Mouse (Mus musculus) kidney, embryonic 16.5 days (tissue): Measurements from ENCODE around the gene Lyrm7. TPM values are rescaled to one million over a fixed set of nuclear protein-coding genes. Genes with fewer than 3 reads are reported as not detected.

Experiments used
- ATAC-seq: fragments of 200-750 bp; cut with Nextera tagmentation; 2 replicates; pipeline ENCODE4 v1.8.0; 2017; ENCODE audit warnings: moderate TSS enrichment; ENCODE audit not compliant: low FRiP score, low TSS enrichment
- H3K27ac ChIP-seq: fragments of 300-500 bp; sonication (generic); 2 replicates; pipeline ENCODE4 v1.5.1; 2014; ENCODE audit warnings: low read length
- H3K27me3 ChIP-seq: fragments of 300-500 bp; sonication (generic); 2 replicates; pipeline ENCODE4 v1.6.1; 2014; ENCODE audit warnings: low read length, control low read depth, mixed read lengths; ENCODE audit not compliant: insufficient read depth
- H3K36me3 ChIP-seq: fragments of 300-500 bp; sonication (generic); 2 replicates; pipeline ENCODE4 v1.6.1; 2014; ENCODE audit warnings: low read length, control low read depth, mixed read lengths; ENCODE audit not compliant: insufficient read depth
- H3K4me1 ChIP-seq: fragments of 300-500 bp; sonication (generic); 2 replicates; pipeline ENCODE4 v1.6.1; 2014; ENCODE audit warnings: low read length, control low read depth, mixed read lengths; ENCODE audit not compliant: insufficient read depth
- H3K4me2 ChIP-seq: fragments of 300-500 bp; sonication (generic); replicated peaks from 2 replicates; pipeline ENCODE4 v1.6.1; 2014; ENCODE audit warnings: low read depth, low read length
- H3K4me3 ChIP-seq: fragments of 300-500 bp; sonication (generic); 2 replicates; pipeline ENCODE4 v1.5.1; 2014; ENCODE audit warnings: mild to moderate bottlenecking, low read length
- H3K9ac ChIP-seq: fragments of 300-500 bp; sonication (generic); replicated peaks from 2 replicates; pipeline ENCODE4 v1.6.1; 2014; ENCODE audit warnings: low read length
- H3K9me3 ChIP-seq: fragments of 300-500 bp; sonication (generic); 2 replicates; pipeline ENCODE4 v1.6.1; 2016; ENCODE audit warnings: low read length, control low read depth
- WGBS: fragments of 180-500 bp; shearing (Covaris S2); extraction: QIAGEN DNeasy Blood & Tissue Kit; methylation state at CpG from one replicate; pipeline ENCODE4 v1.1.7; 2014; 5-methylcytosine and 5-hydroxymethylcytosine counted together
- polyA plus RNA-seq: library from polyadenylated mRNA; unstranded; fragments of >200 nt; fragmentation: Nextera tagmentation; extraction: Ambion mirVana; gene quantifications from 2 replicates; pipeline ENCODE4 v1.2.1, GENCODE M21; 2015

Lyrm7 gene
- polyA plus RNA-seq, result 6.3 and 9.2 TPM in 2 replicates

- H3K27me3 ChIP-seq, result no peaks in the 10 kb centered on the region
- H3K9ac ChIP-seq, result peak within 1 kb of the TSS; percentile 77
- H3K27ac ChIP-seq, result peak within 1 kb of the TSS; percentile 87
- H3K9me3 ChIP-seq, result no peaks in the 10 kb centered on the region
- peaks cover 6% of the 10 kb centered on the region for H3K4me1 ChIP-seq
- H3K36me3 ChIP-seq, result no peaks in the 10 kb centered on the region
- 0% methylated on average over 42 of the region's 42 CpGs for WGBS
- ATAC-seq, result peak; percentile 97
- H3K4me3 ChIP-seq, result peak within 1 kb of the TSS; percentile 77
- peak within 1 kb of the TSS; percentile 76 for H3K4me2 ChIP-seq
These were observed at the start of gene Lyrm7 for GRCm38 (mm10) chr11:54860256-54861038. TSS of gene Lyrm7 (minus strand) at chr11:54860916.

DNA sequence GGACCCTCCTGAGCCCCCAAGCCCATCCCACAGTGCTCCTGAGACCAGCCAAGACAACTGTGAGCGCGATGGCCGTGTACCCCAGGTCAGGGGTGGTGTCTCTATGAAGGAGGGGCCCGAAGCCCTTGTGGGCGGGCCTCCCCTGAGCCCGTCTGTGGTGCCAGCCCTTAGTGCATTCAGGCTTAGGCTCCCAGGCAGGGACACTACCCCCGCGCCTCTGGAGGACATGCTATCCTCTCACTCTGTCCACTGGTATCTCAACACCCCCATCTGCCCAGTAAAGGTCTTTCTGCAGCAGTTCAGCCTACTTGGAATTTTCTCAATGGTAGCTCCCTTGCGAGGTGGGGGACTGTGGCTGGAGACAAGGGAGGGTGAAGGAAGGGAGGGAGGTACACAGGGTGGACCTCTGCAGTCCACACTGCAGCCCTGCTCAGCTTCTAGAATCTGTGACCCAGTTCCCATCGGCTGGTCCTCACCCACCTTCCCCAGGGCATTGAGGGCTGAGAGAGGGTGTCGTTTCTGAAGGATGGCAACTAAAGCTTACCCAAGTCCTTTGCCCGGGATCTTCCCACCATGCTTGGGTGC, 49.5 kb upstream of the Lyrm7 start:
- no peak overlapping the region for H3K4me3 ChIP-seq
- no peaks in the 10 kb centered on the region for H3K4me1 ChIP-seq
- 92% methylated on average over 12 of the region's 12 CpGs for WGBS
- no peak for ATAC-seq
- peaks cover 32% of the 10 kb centered on the region; the same call in 1 of the 2 replicates for H3K36me3 ChIP-seq
- no peak overlapping the region for H3K27ac ChIP-seq
- no peaks in the 10 kb centered on the region for H3K27me3 ChIP-seq
- H3K9me3 ChIP-seq, result no peaks in the 10 kb centered on the region
- H3K4me2 ChIP-seq, result no peak overlapping the region
- no peak overlapping the region for H3K9ac ChIP-seq

GRCm38 (mm10) chr11:54909273-54909672, 48.6 kb upstream of the Lyrm7 start:
- 94% methylated on average over 11 of the region's 11 CpGs for WGBS
- Histone ChIP-seq H3K27ac (no peak overlapping the region), H3K9ac (no peak overlapping the region), H3K4me2 (no peak overlapping the region), H3K27me3 (no peaks in the 10 kb centered on the region), H3K4me1 (peaks cover 4% of the 10 kb centered on the region; the same call in 1 of the 2 replicates), H3K9me3 (no peaks in the 10 kb centered on the region), H3K4me3 (no peak overlapping the region), H3K36me3 (peaks cover 23% of the 10 kb centered on the region; the same call in 1 of the 2 replicates)
- no peak for ATAC-seq

DNA sequence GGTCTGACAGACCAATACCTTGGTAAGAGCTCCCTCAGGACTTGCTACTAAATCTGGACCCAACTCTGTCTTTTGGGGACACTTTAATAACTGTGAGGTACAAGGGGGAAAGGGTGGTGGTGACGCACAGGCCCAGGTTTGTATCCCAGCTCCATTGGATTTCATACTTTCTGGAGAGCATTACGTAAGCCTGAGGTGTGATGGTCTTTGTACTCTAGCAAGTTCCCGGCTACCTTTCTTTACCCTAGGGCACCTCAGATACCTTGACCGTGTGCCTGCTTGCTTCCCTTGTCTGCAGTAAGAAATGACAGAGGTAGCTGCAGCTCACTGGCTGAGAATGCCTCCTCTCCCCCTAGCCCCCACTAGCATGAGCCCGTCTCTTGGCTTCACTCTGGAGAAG, 46.5 kb upstream of the Lyrm7 start:
- H3K9me3 ChIP-seq, result no peaks in the 10 kb centered on the region
- H3K27ac ChIP-seq, result no peak overlapping the region
- peaks cover 18% of the 10 kb centered on the region for H3K4me1 ChIP-seq
- no peak overlapping the region for H3K9ac ChIP-seq
- no peaks in the 10 kb centered on the region for H3K27me3 ChIP-seq
- H3K4me3 ChIP-seq, result no peak overlapping the region
- peaks cover 18% of the 10 kb centered on the region; the same call in 1 of the 2 replicates for H3K36me3 ChIP-seq
- no peak overlapping the region for H3K4me2 ChIP-seq
- ATAC-seq, result no peak
- 91% methylated on average over 5 of the region's 5 CpGs for WGBS

DNA sequence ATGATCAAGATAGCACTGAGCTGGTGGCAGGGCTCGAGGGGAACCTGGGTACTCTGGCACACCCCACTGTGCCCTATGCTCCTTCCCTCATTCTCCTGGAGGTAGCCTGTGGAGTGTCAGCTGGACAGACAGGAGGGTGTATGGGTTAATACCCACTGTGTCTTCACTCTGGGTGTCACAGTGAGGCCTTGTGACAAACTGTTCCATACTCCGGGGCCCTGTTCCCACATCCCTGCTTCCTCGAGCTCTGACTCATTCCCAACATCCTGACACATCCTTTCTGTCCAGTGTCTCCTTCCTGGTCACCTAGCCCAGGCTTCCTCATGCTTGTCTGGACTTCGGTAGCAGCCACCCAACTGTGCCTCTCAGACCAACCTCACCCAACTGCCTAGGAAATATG, 45.8 kb upstream of the Lyrm7 start:
- ATAC-seq, result no peak
- WGBS, result 76% methylated on average over 4 of the region's 4 CpGs
- Histone ChIP-seq H3K9me3 (no peaks in the 10 kb centered on the region), H3K27ac (no peak overlapping the region), H3K9ac (no peak overlapping the region; the same call in 1 of the 2 replicates), H3K27me3 (no peaks in the 10 kb centered on the region), H3K4me2 (no peak overlapping the region), H3K4me3 (no peak overlapping the region), H3K4me1 (peaks cover 19% of the 10 kb centered on the region), H3K36me3 (peaks cover 18% of the 10 kb centered on the region; the same call in 1 of the 2 replicates)

GRCm38 (mm10) chr11:54905931-54906330, 45.2 kb upstream of the Lyrm7 start:
- Histone ChIP-seq H3K9me3 (no peaks in the 10 kb centered on the region), H3K9ac (no peak overlapping the region; the same call in 1 of the 2 replicates), H3K4me2 (no peak overlapping the region), H3K36me3 (peaks cover 18% of the 10 kb centered on the region; the same call in 1 of the 2 replicates), H3K27ac (no peak overlapping the region), H3K4me3 (no peak overlapping the region), H3K4me1 (peaks cover 19% of the 10 kb centered on the region), H3K27me3 (no peaks in the 10 kb centered on the region)
- 62% methylated on average over 4 of the region's 4 CpGs for WGBS
- ATAC-seq, result peak; percentile 32; the same call in 1 of the 2 replicates

DNA sequence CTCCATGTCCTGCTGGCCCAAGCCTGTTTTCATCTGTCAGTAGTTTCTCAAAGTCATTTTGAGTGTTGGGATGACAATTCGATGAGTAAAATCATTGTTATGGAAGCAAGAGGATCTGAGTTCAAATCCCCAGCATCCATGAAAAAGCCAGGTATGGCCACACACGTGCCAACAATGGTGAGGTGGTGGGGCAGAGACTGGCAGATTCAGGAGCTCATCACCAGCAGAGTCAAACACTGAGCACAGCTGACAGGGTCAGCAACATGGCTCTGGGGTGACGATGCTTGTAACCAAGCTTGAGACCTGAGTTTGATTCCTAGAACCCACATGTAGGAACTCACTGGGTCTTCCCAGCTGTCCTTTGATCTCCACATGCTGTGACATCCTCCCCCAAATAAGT, 44.4 kb upstream of the Lyrm7 start:
- Histone ChIP-seq H3K36me3 (0 out of 2 replicates have a peak, but pooled peaks cover 12% of the 10 kb centered on the region), H3K27ac (no peak overlapping the region), H3K27me3 (no peaks in the 10 kb centered on the region), H3K4me1 (peaks cover 19% of the 10 kb centered on the region), H3K4me3 (no peak overlapping the region), H3K4me2 (no peak overlapping the region), H3K9ac (no peak overlapping the region), H3K9me3 (no peaks in the 10 kb centered on the region)
- WGBS, result 87% methylated on average over 3 of the region's 3 CpGs
- ATAC-seq, result no peak

- Histone ChIP-seq H3K4me3 (no peak overlapping the region), H3K27me3 (no peaks in the 10 kb centered on the region), H3K27ac (no peak overlapping the region), H3K9ac (no peak overlapping the region), H3K4me2 (0 out of 2 replicates have a peak overlapping the region, but pooled peaks have one; percentile 17), H3K9me3 (no peaks in the 10 kb centered on the region), H3K4me1 (peaks cover 19% of the 10 kb centered on the region), H3K36me3 (0 out of 2 replicates have a peak, but pooled peaks cover 5% of the 10 kb centered on the region)
- peak; percentile 55; the same call in 1 of the 2 replicates for ATAC-seq
- 52% methylated on average over 4 of the region's 4 CpGs for WGBS
These were observed 43.4 kb upstream of the Lyrm7 start for GRCm38 (mm10) chr11:54903940-54904706.

- no peak overlapping the region for H3K27ac ChIP-seq
- H3K36me3 ChIP-seq, result no peaks in the 10 kb centered on the region
- 67% methylated on average over 5 of the region's 5 CpGs for WGBS
- no peaks in the 10 kb centered on the region for H3K27me3 ChIP-seq
- peak overlapping the region; percentile 69 for H3K9ac ChIP-seq
- H3K9me3 ChIP-seq, result no peaks in the 10 kb centered on the region
- no peak for ATAC-seq
- peak overlapping the region; percentile 95 for H3K4me2 ChIP-seq
- H3K4me3 ChIP-seq, result peak overlapping the region; percentile 58
- H3K4me1 ChIP-seq, result peaks cover 19% of the 10 kb centered on the region
These were observed 42.6 kb upstream of the Lyrm7 start for GRCm38 (mm10) chr11:54903339-54903738.
